Mouse (Mus musculus): ENCODE measurements around the gene Efna5. TPM values are rescaled to one million over a fixed set of nuclear protein-coding genes. Genes with fewer than 3 reads are reported as not detected.

The Efna5 gene
- total RNA-seq, 2 experiments from 2014 or later, result 16.2 to 18.2 TPM

DNA sequence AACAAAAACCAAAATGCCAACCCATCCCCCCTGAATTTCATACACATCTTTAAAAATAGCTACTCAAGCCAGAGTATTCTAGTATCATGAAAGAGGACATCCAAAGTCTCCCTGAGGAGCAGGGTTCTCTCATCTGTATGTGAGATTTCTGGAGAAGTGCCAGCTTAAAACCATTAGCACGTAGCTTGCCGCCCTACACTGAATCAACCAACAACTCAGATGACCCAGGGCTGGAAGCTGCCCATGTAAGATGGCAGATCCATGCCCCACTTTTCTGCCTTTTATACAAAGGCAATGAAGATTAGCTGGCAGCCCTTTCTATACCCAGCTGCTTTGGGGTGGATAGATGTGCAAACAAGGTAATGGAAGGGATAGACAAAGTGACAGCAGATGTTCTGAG is 216.4 kb downstream of the Efna5 start:
- no peak for DNase-seq (ENCODE audit: low spot score in 2 of 2)

GRCm38 (mm10) chr17:62661801-62662200 is 219.3 kb downstream of the Efna5 start:
- no peak for DNase-seq (ENCODE audit: low spot score in 2 of 2)

GRCm38 (mm10) chr17:62659501-62660175 is 221.5 kb downstream of the Efna5 start:
- DNase-seq (ENCODE audit: low spot score in 2 of 2), result no peak

DNA sequence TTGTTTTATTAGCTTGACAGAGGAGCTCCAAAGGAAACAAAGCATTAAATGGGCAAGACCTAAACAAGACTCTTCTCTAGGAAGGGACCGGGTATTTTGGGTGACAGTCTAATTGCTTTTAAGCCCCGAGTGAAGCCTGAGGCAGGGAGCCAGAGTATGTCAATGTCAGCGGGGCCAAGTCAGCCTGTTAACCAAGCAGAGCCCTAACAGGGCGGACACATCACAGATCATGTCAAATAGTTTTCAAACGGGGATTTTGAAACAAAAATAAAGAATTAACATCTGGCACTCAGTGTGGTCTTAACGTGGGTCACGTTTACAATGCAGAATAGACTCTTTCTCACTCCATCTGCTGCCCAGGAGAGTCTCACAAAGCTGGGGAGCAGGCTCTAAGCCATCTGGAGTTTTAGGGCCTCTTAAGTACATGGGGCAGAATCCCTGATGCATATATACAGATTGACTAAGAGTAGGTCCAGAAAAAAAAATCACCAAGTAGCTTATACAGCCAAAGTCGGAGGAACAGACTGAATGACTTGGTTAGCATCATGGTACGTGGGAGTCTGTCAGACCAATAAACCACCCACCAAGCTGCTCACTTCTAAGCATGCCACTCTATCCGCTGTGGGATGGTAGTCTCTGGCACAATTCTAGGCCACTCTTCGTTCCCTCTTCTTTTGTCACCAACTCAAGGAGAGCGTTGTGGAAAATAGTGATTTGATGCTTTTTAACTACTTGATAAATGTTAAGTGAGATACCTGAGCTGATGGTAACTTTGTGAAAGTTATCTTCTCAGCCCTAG is 223.1 kb downstream of the Efna5 start:
- DNase-seq (ENCODE audit: low spot score in 2 of 2), result no peak

- no peak for DNase-seq (ENCODE audit: low spot score in 2 of 2)
Measured at GRCm38 (mm10) chr17:62657051-62657450, 224.1 kb downstream of the Efna5 start.

- DNase-seq (ENCODE audit: low spot score in 2 of 2), result no peak
Measured at GRCm38 (mm10) chr17:62656591-62656990, 224.5 kb downstream of the Efna5 start.

- no peak for DNase-seq (ENCODE audit: low spot score in 2 of 2)
Measured at GRCm38 (mm10) chr17:62655819-62656355, 225.2 kb downstream of the Efna5 start.

DNA sequence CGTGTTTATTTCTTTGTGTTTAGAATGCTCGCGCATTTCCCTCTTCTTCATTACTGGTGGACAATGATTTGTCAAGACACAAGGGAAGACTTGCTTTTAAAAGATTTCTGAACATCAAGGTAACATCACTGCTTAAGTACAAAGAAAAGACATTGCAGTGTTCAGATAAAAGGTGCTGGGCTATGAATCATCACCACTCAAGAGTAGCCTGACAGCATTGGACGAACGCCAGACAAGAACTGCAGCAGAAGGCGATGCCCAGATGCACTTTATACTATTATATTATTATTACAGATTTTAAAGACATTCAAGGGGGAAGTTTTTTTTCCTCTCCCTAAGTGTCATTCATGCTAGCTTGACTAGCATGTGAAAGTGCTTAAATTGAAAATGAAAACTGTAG is 228.7 kb downstream of the Efna5 start:
- DNase-seq (ENCODE audit: low spot score in 2 of 2), result no peak

DNA sequence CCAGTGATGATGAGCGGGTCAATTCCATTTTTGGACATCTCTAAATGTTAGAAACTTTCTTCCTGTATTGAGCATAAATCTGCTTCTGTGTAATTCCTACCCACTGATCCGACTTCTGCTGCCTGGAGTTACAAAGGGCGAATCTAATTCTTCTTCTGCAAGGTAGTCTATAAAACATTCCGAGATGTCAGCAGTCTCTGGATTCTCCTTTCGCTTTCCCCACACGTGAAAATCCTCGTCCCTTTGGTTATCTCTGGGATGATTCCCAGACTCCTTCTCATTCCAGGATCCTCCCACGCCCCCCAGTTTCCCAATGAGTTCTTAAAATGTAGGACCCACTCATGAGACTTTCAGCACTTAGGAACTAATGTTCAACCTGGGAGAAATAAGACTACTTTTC is 229.4 kb downstream of the Efna5 start:
- no peak for DNase-seq (ENCODE audit: low spot score in 2 of 2)

DNA sequence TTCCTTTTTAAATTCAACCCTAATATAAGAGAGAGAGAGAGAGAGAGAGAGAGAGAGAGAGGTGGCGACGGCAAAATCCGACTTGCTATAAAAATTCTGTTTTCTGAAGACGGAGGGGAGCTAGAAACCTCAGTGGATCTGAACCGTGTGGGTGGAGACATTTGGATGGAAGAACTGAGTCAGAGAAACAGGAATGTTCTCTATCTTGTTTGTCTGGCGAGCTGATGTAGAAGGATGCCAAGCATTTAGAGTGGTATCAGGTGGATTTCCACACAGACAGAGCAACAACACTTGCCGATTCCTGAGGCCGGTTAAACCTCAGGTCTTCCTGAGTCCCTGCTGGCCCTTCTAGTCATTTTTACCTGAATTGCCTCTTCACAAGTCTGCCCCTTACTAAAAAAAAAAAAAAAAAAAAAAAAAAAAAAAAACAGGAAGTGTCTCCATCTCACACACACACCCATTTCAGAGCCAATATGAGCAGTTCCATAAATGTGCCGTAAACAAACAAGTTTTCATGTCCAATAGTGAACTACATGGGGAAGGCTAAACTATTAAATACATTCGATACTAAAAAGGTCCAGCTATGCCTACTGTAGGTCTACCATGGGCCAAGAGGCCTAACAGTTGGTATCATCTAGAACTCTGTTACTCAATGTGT is 231.7 kb downstream of the Efna5 start:
- DNase-seq (ENCODE audit: low spot score in 2 of 2), result no peak

GRCm38 (mm10) chr17:62646836-62647235 is 234.3 kb downstream of the Efna5 start:
- DNase-seq (ENCODE audit: low spot score in 2 of 2), result no peak

GRCm38 (mm10) chr17:62642447-62643145 is 238.5 kb downstream of the Efna5 start:
- DNase-seq (ENCODE audit: low spot score in 2 of 2), result no peak

DNA sequence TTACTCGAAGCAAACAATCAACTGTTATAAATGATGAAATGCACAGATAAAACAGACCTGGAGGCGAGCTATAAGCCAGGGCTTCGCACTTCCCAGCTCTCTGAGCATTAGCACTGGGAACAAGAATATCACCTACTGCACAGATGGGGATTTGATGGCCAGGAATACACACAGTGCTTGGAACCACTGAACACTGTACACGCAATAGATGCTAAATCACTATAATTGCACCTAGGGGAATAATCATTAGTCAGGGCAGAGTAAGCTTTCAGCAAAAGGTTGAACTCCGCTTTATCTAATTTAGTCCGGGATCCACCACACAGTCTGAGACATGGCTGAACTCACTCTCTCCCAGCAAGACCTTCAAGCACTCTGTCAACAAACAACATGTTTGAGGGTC is 240.5 kb downstream of the Efna5 start:
- no peak for DNase-seq (ENCODE audit: low spot score in 2 of 2)

DNA sequence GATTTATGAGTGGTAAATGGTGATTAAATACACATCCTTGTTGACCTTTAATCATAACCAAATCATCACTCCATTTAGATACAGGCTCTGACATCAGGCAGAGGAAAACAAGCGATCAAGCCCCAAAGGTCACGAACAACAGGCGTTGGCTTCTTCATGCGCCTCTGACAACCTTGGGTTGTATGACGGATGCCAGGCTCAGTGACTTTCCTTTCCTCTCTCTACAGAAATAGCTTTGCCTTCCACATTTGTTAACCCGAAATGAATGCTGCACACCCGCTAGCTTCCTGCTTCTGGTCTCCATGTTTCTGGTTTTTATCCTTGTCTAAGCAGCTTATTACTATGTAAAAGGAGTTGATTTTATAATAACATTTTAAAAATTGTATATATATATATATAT is 244.2 kb downstream of the Efna5 start:
- DNase-seq (ENCODE audit: low spot score in 2 of 2), result no peak

DNA sequence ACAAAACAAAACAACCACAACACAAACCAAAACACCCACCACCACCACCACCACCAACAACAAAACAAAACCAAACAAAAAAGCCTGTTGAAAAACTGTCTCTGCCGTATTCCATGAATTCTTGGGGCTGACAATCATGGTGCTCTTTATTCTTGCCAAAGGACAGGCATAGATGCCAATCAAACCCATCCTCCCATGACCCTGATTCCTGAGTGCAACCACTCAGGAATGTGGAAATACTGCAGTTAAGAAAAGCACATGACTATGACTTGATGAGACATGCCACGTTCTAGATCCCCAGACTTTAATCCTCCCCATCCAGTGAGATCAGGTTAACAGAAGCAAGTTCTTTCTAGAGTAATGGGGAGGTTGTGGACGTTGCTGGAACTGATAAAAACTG is 246.2 kb downstream of the Efna5 start:
- no peak for DNase-seq (ENCODE audit: low spot score in 2 of 2)

DNA sequence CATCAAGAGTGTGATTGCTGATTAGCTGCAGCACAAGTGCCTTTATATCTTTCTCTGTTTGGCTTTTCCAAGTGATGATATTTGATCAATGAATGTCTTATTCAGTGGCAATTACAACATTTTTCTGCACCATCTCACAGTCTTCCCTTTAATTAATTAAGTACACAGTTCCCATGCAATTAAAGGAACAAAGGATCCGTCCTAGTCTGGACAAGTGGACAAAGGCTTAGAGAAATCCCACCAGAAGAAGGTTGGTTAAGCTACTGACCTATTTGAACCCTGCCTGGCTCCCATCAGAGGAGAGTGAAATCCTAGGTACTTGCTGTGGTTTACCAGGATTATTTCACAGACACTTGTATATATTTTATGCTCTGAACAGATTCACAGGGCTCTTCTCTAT is 252.6 kb downstream of the Efna5 start:
- no peak for DNase-seq (ENCODE audit: low spot score in 2 of 2)

- DNase-seq (ENCODE audit: low spot score in 2 of 2), result no peak
Measured at GRCm38 (mm10) chr17:62627508-62627907, 253.6 kb downstream of the Efna5 start.

DNA sequence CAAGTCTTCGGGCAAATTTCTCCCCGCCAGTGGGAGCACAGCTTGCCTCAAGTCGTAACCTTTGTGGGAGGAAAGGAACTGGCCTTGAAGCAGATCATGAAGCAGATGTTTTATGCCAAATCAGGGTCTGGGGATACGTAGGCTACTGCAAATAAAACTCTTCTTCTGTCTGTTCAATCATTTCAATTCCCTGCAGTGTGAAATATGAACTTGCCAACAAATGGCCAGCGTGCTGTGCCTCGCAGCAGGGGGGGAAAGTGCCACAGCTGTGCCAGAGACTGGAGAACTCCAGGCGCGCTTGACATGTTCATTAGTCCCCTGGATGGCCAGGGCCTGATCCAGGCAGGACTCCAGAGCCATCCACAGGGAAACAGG is 255.5 kb downstream of the Efna5 start:
- DNase-seq (ENCODE audit: low spot score in 2 of 2), result no peak

DNA sequence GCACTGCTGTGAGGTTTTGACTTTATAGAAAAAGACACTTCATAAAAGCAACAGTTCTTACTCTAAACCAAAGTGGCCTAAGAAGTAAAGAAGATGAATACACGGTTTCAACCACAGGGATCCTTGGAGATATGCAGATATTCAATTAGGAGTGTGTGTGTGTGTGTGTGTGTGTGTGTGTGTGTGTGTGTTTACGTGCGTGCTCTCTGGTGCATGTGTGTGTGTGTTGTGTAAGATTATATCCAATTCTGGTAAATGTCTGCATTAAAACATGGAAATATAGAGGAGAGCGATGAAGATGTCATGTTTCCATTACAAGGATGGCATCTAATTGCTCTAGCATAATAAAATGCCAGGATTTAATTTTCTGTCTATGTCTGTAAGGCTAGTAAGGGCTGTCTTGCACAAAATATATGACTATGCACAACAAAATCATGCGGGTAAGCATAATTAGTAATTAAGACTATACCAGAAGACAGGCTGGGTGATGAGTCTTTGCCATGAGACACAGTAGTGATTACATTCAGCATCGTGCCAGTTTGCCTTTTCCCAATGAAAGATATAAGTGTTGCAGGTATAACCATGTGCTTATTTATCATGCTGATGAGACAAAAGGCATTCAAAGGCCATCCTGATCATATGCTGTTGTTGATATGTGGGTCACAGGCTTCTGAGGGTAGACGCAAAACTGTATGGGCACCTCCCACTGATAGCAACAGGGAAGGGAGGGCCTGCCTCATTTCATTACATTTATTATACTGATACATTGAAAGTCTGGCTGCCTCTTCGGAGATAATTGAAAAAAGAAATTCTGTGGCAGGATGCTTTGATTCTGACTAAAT is 256.1 kb downstream of the Efna5 start:
- DNase-seq (ENCODE audit: low spot score in 2 of 2), result no peak

DNA sequence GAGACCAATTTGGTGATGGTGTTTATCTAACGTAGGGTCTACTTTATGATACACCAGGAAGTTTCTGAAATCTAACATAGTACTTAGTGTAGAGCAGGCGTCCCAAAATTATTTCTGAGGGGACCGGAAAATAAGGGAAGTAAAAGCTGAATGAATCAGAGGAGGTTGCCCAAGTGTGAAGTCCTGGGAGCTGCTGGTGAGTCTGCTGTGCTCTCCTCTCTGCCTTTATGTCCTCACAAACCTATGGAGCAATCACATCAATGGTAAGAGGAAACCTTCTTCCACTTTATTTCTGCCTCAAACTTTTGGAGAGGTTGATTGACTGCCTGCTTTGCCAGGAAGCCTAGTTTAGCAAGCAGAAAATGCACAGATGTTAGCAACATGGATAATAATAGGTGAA is 257.9 kb downstream of the Efna5 start:
- DNase-seq (ENCODE audit: low spot score in 2 of 2), result no peak

Data from adrenal gland, adult 18-20 months (tissue).